Mouse (Mus musculus) CD4-positive, CD25-positive, alpha-beta regulatory T cell, adult 4 months (primary cell): Measurements from ENCODE around the gene Ifi205. TPM values are rescaled to one million over a fixed set of nuclear protein-coding genes. Genes with fewer than 3 reads are reported as not detected.

ENCODE experiments used
- polyA plus RNA-seq, 2 experiments: library from polyadenylated mRNA; unstranded; fragments of 100-300 nt; shearing (Covaris generic); gene quantifications; one replicate each; pipeline ENCODE4 v1.2.1; 2017

Gene Ifi205
- polyA plus RNA-seq, 2 experiments from 2014 or later: 0.61 TPM; not detected in 1

Other genes with a start within 250 kb of the Ifi205 start
- 1 to 10 TPM; 1.2 to 1.5 TPM for gene Ifi211, start 118.8 kb downstream of the Ifi205 start, polyA plus RNA-seq
- 100 to 1,000 TPM; 417 to 550 TPM for gene Mndal, start 89.3 kb downstream of the Ifi205 start, polyA plus RNA-seq
- 100 to 1,000 TPM; 265 to 384 TPM for gene Ifi203, start 89.1 kb downstream of the Ifi205 start, polyA plus RNA-seq
- not detected for gene Ifi202b, start 49.1 kb downstream of the Ifi205 start, polyA plus RNA-seq
- gene Olfr433, start 8.9 kb upstream of the Ifi205 start, polyA plus RNA-seq: not detected
- not detected for gene Olfr432, start 17.4 kb upstream of the Ifi205 start, polyA plus RNA-seq
- not detected for gene Olfr430, start 34.8 kb upstream of the Ifi205 start, polyA plus RNA-seq
- gene Olfr429, start 52.5 kb upstream of the Ifi205 start, polyA plus RNA-seq: not detected
- not detected for gene Olfr427, start 65.1 kb upstream of the Ifi205 start, polyA plus RNA-seq
- not detected for gene Olfr231, start 89.4 kb upstream of the Ifi205 start, polyA plus RNA-seq
- not detected for gene Olfr424, start 99.7 kb upstream of the Ifi205 start, polyA plus RNA-seq
- not detected for gene Olfr420, start 123.8 kb upstream of the Ifi205 start, polyA plus RNA-seq
- under 1 TPM in 1 of 2 experiments, not detected in 1; 0.06 TPM for gene Spta1, start 141.0 kb upstream of the Ifi205 start, polyA plus RNA-seq
- gene Olfr419, start 220.3 kb upstream of the Ifi205 start, polyA plus RNA-seq: not detected